Mouse (Mus musculus) midbrain, embryonic 11.5 days (tissue): ENCODE data around the gene Necab2. TPM values are rescaled to one million over a fixed set of nuclear protein-coding genes. Genes with fewer than 3 reads are reported as not detected.

ENCODE experiments used
- ATAC-seq: fragments of 200-750 bp; cut with Nextera tagmentation; 2 replicates; pipeline ENCODE4 v1.8.0; 2017; ENCODE audit warnings: moderate TSS enrichment, moderate library complexity; ENCODE audit not compliant: low FRiP score
- DNase-seq: peaks from one replicate; pipeline ENCODE4 v3.0.0; 2015; ENCODE audit warnings: low spot score; ENCODE audit errors: missing footprints
- H3K27ac ChIP-seq: fragments of 300-500 bp; sonication (generic); 2 replicates; pipeline ENCODE4 v1.5.1; 2014; ENCODE audit warnings: low read depth, low read length
- H3K27me3 ChIP-seq: fragments of 300-500 bp; sonication (generic); 2 replicates; pipeline ENCODE4 v1.6.1; 2014; ENCODE audit warnings: mild to moderate bottlenecking, low read length, moderate library complexity, mixed read lengths; ENCODE audit not compliant: control insufficient read depth, insufficient read depth
- H3K36me3 ChIP-seq: fragments of 300-500 bp; sonication (generic); 2 replicates; pipeline ENCODE4 v1.6.1; 2014; ENCODE audit warnings: mild to moderate bottlenecking, low read length, moderate library complexity, mixed read lengths; ENCODE audit not compliant: control insufficient read depth, insufficient read depth
- H3K4me1 ChIP-seq: fragments of 300-500 bp; sonication (generic); 2 replicates; pipeline ENCODE4 v1.6.1; 2014; ENCODE audit warnings: low read length; ENCODE audit not compliant: control insufficient read depth, insufficient read depth
- H3K4me2 ChIP-seq: fragments of 300-500 bp; sonication (generic); 2 replicates; pipeline ENCODE4 v1.6.1; 2014; ENCODE audit warnings: mild to moderate bottlenecking, moderate library complexity
- H3K4me3 ChIP-seq: fragments of 300-500 bp; sonication (generic); 2 replicates; pipeline ENCODE4 v1.5.1; 2014; ENCODE audit warnings: low read depth, low read length
- H3K9ac ChIP-seq: fragments of 300-500 bp; sonication (generic); 2 replicates; pipeline ENCODE4 v1.6.1; 2014; ENCODE audit warnings: low read length
- H3K9me3 ChIP-seq: fragments of 300-500 bp; sonication (generic); 2 replicates; pipeline ENCODE4 v1.6.1; 2016; ENCODE audit warnings: low read length; ENCODE audit not compliant: control insufficient read depth
- WGBS: fragments of 180-500 bp; shearing (Covaris S2); extraction: QIAGEN DNeasy Blood & Tissue Kit; methylation state at CpG from one replicate; pipeline ENCODE4 v1.1.7; 2014; 5-methylcytosine and 5-hydroxymethylcytosine counted together
- polyA plus RNA-seq: library from polyadenylated mRNA; unstranded; fragments of >200 nt; fragmentation: Nextera tagmentation; extraction: Ambion mirVana; gene quantifications from 2 replicates; pipeline ENCODE4 v1.2.1, GENCODE M21; 2014

Gene Necab2
- polyA plus RNA-seq: 18.9 and 20.3 TPM in 2 replicates

- Histone ChIP-seq H3K9me3 (no peaks in the 10 kb centered on the region), H3K4me3 (peak within 1 kb of the TSS; percentile 59), H3K27ac (no peak within 1 kb of the TSS), H3K4me2 (peak within 1 kb of the TSS; percentile 90), H3K27me3 (peaks cover 10% of the 10 kb centered on the region), H3K4me1 (peaks cover 7% of the 10 kb centered on the region; the same call in 1 of the 2 replicates), H3K9ac (peak within 1 kb of the TSS; percentile 78), H3K36me3 (no peaks in the 10 kb centered on the region)
- DNase-seq (peak; percentile 99), ATAC-seq (peak; percentile 72)
- 2% methylated on average over 32 of the region's 52 CpGs for WGBS
Observed at GRCm38 (mm10) chr8:119446211-119446989, at the start of gene Necab2. TSS of gene Necab2 (plus strand) at chr8:119446719.

GRCm38 (mm10) chr8:119398558-119398957 is 48.0 kb upstream of the Necab2 start:
- peak; percentile 51 for DNase-seq
- no peaks in the 10 kb centered on the region for H3K27me3 ChIP-seq
- WGBS: 84% methylated on average over 9 of the region's 9 CpGs

GRCm38 (mm10) chr8:119399255-119399654 is 47.3 kb upstream of the Necab2 start:
- Histone ChIP-seq H3K9ac (no peak overlapping the region), H3K9me3 (no peaks in the 10 kb centered on the region), H3K4me2 (no peak overlapping the region), H3K4me3 (no peak overlapping the region), H3K4me1 (peaks cover 8% of the 10 kb centered on the region), H3K27me3 (no peaks in the 10 kb centered on the region), H3K36me3 (no peaks in the 10 kb centered on the region), H3K27ac (no peak overlapping the region)
- 79% methylated on average over 6 of the region's 6 CpGs for WGBS
- no peak for DNase-seq
- ATAC-seq: no peak

More at GRCm38 (mm10) chr8:119398558-119398957, 48.0 kb upstream of the Necab2 start:
- Histone ChIP-seq H3K9ac (no peak overlapping the region), H3K27ac (no peak overlapping the region), H3K36me3 (no peaks in the 10 kb centered on the region), H3K9me3 (no peaks in the 10 kb centered on the region), H3K4me2 (no peak overlapping the region), H3K4me1 (peaks cover 8% of the 10 kb centered on the region), H3K4me3 (no peak overlapping the region)
- no peak for ATAC-seq

- H3K27ac ChIP-seq: no peak overlapping the region
- H3K4me2 ChIP-seq: no peak overlapping the region
- no peak overlapping the region for H3K9ac ChIP-seq
- ATAC-seq (no peak), DNase-seq (no peak)
- H3K4me1 ChIP-seq: peaks cover 8% of the 10 kb centered on the region
- 83% methylated on average over 9 of the region's 9 CpGs for WGBS
- no peaks in the 10 kb centered on the region for H3K27me3 ChIP-seq
- H3K4me3 ChIP-seq: no peak overlapping the region
- H3K36me3 ChIP-seq: no peaks in the 10 kb centered on the region
- H3K9me3 ChIP-seq: no peaks in the 10 kb centered on the region
Observed at GRCm38 (mm10) chr8:119400122-119400671, 46.3 kb upstream of the Necab2 start.

GRCm38 (mm10) chr8:119400904-119401303 is 45.6 kb upstream of the Necab2 start:
- ATAC-seq (no peak), DNase-seq (no peak)
- Histone ChIP-seq H3K27ac (no peak overlapping the region), H3K27me3 (no peaks in the 10 kb centered on the region), H3K4me3 (no peak overlapping the region), H3K4me2 (no peak overlapping the region), H3K9me3 (no peaks in the 10 kb centered on the region), H3K36me3 (no peaks in the 10 kb centered on the region), H3K9ac (no peak overlapping the region), H3K4me1 (peaks cover 1% of the 10 kb centered on the region)
- WGBS: 83% methylated on average over 3 of the region's 3 CpGs

GRCm38 (mm10) chr8:119403912-119404311 is 42.6 kb upstream of the Necab2 start:
- Histone ChIP-seq H3K27me3 (no peaks in the 10 kb centered on the region), H3K36me3 (peaks cover 2% of the 10 kb centered on the region; the same call in 1 of the 2 replicates), H3K4me3 (no peak overlapping the region), H3K9ac (no peak overlapping the region), H3K4me2 (no peak overlapping the region), H3K4me1 (no peaks in the 10 kb centered on the region), H3K9me3 (no peaks in the 10 kb centered on the region), H3K27ac (no peak overlapping the region)
- 66% methylated on average over 10 of the region's 10 CpGs for WGBS
- DNase-seq (no peak), ATAC-seq (no peak)

- DNase-seq: no peak
- H3K27ac ChIP-seq: no peak overlapping the region
- no peaks in the 10 kb centered on the region for H3K4me1 ChIP-seq
- 95% methylated on average over 5 of the region's 5 CpGs for WGBS
- no peak for ATAC-seq
- peaks cover 2% of the 10 kb centered on the region; the same call in 1 of the 2 replicates for H3K36me3 ChIP-seq
- no peaks in the 10 kb centered on the region for H3K27me3 ChIP-seq
- no peak overlapping the region for H3K9ac ChIP-seq
- H3K4me3 ChIP-seq: no peak overlapping the region
- H3K9me3 ChIP-seq: no peaks in the 10 kb centered on the region
- no peak overlapping the region for H3K4me2 ChIP-seq
Observed at GRCm38 (mm10) chr8:119404648-119405047, 41.9 kb upstream of the Necab2 start.

GRCm38 (mm10) chr8:119408311-119408710 is 38.2 kb upstream of the Necab2 start:
- Histone ChIP-seq H3K36me3 (peaks cover 2% of the 10 kb centered on the region), H3K4me1 (peaks cover 3% of the 10 kb centered on the region), H3K9me3 (no peaks in the 10 kb centered on the region), H3K4me3 (no peak overlapping the region), H3K9ac (no peak overlapping the region), H3K27ac (no peak overlapping the region), H3K4me2 (no peak overlapping the region), H3K27me3 (no peaks in the 10 kb centered on the region)
- 86% methylated on average over 8 of the region's 8 CpGs for WGBS
- ATAC-seq (no peak), DNase-seq (no peak)

GRCm38 (mm10) chr8:119412037-119412734 is 34.3 kb upstream of the Necab2 start:
- Histone ChIP-seq H3K27ac (no peak overlapping the region), H3K4me1 (peaks cover 3% of the 10 kb centered on the region), H3K27me3 (0 out of 2 replicates have a peak, but pooled peaks cover 4% of the 10 kb centered on the region), H3K9me3 (no peaks in the 10 kb centered on the region), H3K9ac (no peak overlapping the region), H3K4me2 (no peak overlapping the region), H3K36me3 (peaks cover 2% of the 10 kb centered on the region), H3K4me3 (no peak overlapping the region)
- ATAC-seq: peak; percentile 15; the same call in 1 of the 2 replicates
- DNase-seq: no peak
- WGBS: 57% methylated on average over 10 of the region's 10 CpGs
